Mouse (Mus musculus): ENCODE results near the gene Traip.
"Not testable (repeated sequence)": the region's sequence is repeated elsewhere in the genome, so short reads cannot be mapped to it uniquely, and the experiment has no call there.

Traip gene

GRCm38 (mm10) chr9:108003531-108003890, 53.6 kb downstream of the Traip start:
- peak; percentile 37 for DNase-seq

GRCm38 (mm10) chr9:108008041-108008440, 58.1 kb downstream of the Traip start:
- no peak for DNase-seq

DNA sequence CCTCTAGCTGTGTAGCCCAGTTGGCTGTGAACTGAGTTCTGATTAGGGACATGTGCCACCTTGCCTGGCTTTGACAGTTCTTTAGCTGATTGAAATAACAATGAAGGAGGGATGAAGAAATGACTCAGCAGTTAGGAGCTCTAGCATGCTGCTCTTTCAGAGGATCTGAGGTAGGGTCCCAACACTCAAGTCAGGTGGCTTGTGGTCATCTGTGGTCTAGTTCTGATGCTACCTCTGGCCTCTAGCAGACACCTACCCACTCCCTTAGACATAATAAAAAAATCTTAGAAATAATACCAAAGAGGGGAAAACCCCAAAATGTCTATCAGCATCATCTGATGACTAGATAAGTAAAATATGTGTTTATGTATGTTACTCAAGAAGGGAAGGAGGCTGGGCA, 60.4 kb downstream of the Traip start:
- DNase-seq, result no peak

DNA sequence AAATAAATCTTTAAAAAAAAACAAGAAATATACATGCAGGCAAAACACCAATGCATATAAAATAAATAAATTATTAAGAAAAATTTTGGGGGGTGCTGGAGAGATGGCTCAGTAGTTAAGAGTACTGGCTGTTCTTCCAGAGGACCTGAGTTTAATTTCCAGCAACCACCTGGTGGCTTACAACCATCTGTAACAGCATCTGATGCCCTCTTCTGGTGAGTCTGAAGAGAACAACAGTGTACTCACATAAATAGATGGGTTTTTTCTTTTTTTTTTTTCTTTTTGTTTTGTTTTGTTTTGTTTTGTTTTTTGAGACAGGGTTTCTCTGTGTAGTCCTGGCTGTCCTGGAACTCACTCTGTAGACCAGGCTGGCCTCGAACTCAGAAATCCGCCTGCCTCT, 63.6 kb downstream of the Traip start:
- not testable (repeated sequence) for DNase-seq

DNA sequence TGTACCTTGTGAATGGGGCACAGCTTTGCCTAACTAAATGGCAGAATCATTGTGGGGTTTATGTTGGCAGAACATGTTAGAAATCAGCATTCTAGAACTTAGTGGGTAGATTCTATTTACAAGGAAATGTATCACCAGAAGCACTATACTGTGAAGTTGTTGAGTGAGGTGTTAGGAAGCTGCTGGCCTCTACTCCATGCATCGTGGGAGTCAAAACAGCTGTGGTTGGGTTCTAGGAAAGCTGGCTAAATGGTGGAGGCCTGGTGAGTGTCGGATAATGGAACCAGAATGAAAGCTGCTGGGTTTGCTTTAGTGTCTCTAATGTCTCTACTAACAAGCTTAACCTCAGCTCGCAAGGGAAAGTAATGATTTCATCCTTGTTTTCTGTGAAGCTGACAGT, 67.2 kb downstream of the Traip start:
- DNase-seq, result no peak

DNA sequence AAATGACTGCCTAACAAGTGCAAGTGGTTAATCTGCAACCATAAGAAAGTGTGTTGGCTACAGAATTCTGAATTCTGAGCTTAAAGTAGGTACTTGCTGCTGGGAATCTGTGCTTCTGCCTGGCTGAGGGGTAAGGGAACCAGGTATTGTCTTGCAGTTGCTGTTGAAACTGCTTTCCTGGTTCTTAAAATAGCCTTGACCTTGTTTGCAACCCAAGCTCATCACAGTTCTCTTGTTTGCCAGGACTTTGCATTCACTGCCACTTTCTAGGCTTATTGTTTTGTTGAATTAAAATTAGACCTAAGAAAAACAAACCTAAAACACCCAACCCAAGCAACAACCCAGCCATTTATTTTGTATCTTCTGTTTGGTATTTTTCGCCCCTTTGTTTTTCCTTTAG, 70.8 kb downstream of the Traip start:
- no peak for DNase-seq
